Mouse (Mus musculus) heart, embryonic 15.5 days (tissue): Measurements from ENCODE around the gene Adgra1. TPM values are rescaled to one million over a fixed set of nuclear protein-coding genes. Genes with fewer than 3 reads are reported as not detected.

Experiments used
- ATAC-seq: fragments of 200-750 bp; cut with Nextera tagmentation; replicated peaks from 2 replicates; pipeline ENCODE4 v1.8.0; 2017; ENCODE audit warnings: low read depth, moderate TSS enrichment; ENCODE audit not compliant: insufficient number of reproducible peaks, insufficient read depth, low FRiP score
- H3K27ac ChIP-seq: fragments of 300-500 bp; sonication (generic); 2 replicates; pipeline ENCODE4 v1.5.1; 2015; ENCODE audit warnings: mild to moderate bottlenecking, inconsistent platforms
- H3K27me3 ChIP-seq: fragments of 300-500 bp; sonication (generic); 2 replicates; pipeline ENCODE4 v1.6.1; 2015; ENCODE audit warnings: inconsistent platforms
- H3K36me3 ChIP-seq: fragments of 300-500 bp; sonication (generic); 2 replicates; pipeline ENCODE4 v1.6.1; 2015; ENCODE audit warnings: mild to moderate bottlenecking, inconsistent platforms
- H3K4me1 ChIP-seq: fragments of 300-500 bp; sonication (generic); replicated peaks from 2 replicates; pipeline ENCODE4 v1.6.1; 2015; ENCODE audit warnings: inconsistent platforms
- H3K4me2 ChIP-seq: fragments of 300-500 bp; sonication (generic); 2 replicates; pipeline ENCODE4 v1.6.1; 2015; ENCODE audit warnings: inconsistent platforms, mild to moderate bottlenecking, moderate library complexity
- H3K4me3 ChIP-seq: fragments of 300-500 bp; sonication (generic); 2 replicates; pipeline ENCODE4 v1.5.1; 2015; ENCODE audit warnings: mild to moderate bottlenecking, inconsistent platforms
- H3K9ac ChIP-seq: fragments of 300-500 bp; sonication (generic); 2 replicates; pipeline ENCODE4 v1.6.1; 2015; ENCODE audit warnings: mild to moderate bottlenecking, inconsistent platforms
- H3K9me3 ChIP-seq: fragments of 300-500 bp; sonication (generic); replicated peaks from 2 replicates; pipeline ENCODE4 v1.6.1; 2016; ENCODE audit warnings: inconsistent platforms
- WGBS: fragments of 180-500 bp; shearing (Covaris S2); methylation state at CpG from one replicate; pipeline ENCODE4 v1.1.7; 2015; ENCODE audit warnings: mixed read lengths; 5-methylcytosine and 5-hydroxymethylcytosine counted together
- polyA plus RNA-seq: library from polyadenylated mRNA; unstranded; fragments of >200 nt; fragmentation: Nextera tagmentation; extraction: Ambion mirVana; gene quantifications from 2 replicates; pipeline ENCODE4 v1.2.1, GENCODE M21; 2015

The Adgra1 gene
- polyA plus RNA-seq, 1 experiment from 2014 or later, result not detected

DNA sequence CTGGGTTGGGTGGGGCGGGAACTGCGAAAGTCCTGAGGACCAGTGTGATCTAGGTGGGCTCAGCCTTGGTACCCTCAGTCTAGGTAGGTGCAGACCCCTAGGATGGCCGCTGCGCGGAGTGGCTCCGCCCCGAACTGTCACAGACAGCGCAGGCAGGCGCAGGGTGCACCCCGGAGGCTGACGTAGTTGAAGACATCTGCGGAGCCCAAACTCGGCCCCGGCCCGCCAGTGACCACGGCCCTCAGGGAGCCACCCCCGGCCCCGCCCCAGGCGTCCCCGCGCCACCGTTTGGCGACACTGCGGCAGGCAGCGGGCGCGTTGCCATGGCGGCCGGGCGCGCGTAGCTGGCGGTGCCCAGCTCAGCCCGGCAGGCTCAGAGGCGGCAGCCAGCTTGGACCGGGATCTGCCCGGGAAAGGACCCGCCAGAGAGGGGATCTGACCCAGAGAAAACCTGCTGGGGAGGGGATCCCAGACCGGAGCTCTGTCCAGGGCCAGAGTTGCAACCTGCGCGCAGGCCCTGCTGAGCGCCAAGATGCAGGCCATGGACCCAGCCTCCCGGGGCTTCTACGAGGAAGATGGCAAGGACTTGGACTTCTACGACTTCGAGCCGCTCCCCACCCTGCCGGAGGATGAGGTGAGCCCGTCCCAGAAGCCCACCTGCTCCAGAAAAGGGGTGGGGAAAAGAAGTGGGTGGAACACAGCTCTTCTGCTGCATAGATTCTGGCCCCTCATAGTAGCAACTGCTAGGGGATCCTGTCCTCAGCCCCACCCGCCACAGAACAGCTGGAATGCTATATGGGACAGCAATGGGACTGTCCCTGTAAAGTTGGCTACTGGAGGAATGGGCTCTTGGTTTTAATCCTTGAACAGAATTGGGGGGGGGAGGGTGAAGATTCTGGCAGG is 60.9 kb downstream of the Adgra1 start, which contains the start of gene Kndc1:
Gene Kndc1, plus strand, starts transcription at position 42 of the 903 bp plus-strand sequence.
- Histone ChIP-seq H3K4me3 (peak within 1 kb of the TSS; percentile 46), H3K9me3 (no peaks in the 10 kb centered on the region), H3K27ac (no peak within 1 kb of the TSS), H3K4me2 (peak within 1 kb of the TSS; percentile 79), H3K27me3 (peaks cover 70% of the 10 kb centered on the region), H3K4me1 (0 out of 2 replicates have a peak, but pooled peaks cover 12% of the 10 kb centered on the region), H3K9ac (peak within 1 kb of the TSS; percentile 20; the same call in 1 of the 2 replicates), H3K36me3 (no peaks in the 10 kb centered on the region)
- WGBS, result under 1% methylated on average over 50 of the region's 50 CpGs
- ATAC-seq, result 0 out of 2 replicates have a peak, but pooled peaks have one; percentile 47

DNA sequence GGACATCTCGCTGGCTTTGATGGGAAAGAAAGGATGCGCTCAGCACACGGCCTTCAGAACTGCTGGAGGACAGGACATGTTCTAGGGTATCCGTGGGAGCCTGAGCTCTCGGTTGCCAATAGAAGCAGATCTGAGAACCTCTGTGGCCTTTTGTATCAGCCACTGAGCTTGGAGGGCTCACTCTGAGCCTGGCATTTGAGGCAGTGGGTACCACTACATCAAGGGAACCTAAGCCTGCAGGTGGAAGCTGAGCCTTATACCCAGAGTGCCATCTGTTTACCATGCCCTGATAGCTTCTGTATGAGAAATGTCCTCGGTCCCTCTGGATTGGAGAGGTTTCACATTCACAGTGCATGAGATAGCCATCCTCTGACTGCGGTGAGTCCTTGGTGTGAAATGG is 62.3 kb downstream of the Adgra1 start:
- Histone ChIP-seq H3K9me3 (no peaks in the 10 kb centered on the region), H3K27ac (no peak overlapping the region), H3K4me1 (0 out of 2 replicates have a peak, but pooled peaks cover 12% of the 10 kb centered on the region), H3K4me2 (no peak overlapping the region), H3K4me3 (no peak overlapping the region), H3K36me3 (no peaks in the 10 kb centered on the region), H3K27me3 (peaks cover 78% of the 10 kb centered on the region), H3K9ac (no peak overlapping the region)
- 77% methylated on average over 7 of the region's 7 CpGs for WGBS
- no peak for ATAC-seq

DNA sequence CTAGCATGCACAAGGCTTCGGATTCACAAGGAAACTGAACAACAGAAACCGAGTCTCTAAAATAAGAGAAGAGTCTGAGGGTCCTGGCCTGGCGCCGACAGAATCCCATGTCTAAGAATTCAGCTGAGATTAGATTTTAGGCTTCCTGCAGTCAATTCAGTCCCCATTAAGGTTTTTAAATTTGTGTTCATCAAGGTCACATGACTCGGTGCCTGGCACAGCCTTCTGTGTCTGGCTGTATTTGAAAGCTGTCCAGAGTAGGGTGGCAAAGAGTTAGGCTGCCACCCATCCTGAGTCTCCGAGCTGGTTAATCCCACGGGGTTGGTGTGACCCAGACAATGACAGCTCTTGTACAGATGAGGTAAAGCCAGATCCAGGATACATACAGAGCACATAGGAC is 62.8 kb downstream of the Adgra1 start:
- Histone ChIP-seq H3K4me3 (no peak overlapping the region), H3K9ac (no peak overlapping the region), H3K9me3 (no peaks in the 10 kb centered on the region), H3K4me2 (no peak overlapping the region), H3K27me3 (peaks cover 80% of the 10 kb centered on the region), H3K4me1 (0 out of 2 replicates have a peak, but pooled peaks cover 12% of the 10 kb centered on the region), H3K36me3 (no peaks in the 10 kb centered on the region), H3K27ac (no peak overlapping the region)
- no peak for ATAC-seq
- WGBS, result 75% methylated on average over 7 of the region's 7 CpGs

DNA sequence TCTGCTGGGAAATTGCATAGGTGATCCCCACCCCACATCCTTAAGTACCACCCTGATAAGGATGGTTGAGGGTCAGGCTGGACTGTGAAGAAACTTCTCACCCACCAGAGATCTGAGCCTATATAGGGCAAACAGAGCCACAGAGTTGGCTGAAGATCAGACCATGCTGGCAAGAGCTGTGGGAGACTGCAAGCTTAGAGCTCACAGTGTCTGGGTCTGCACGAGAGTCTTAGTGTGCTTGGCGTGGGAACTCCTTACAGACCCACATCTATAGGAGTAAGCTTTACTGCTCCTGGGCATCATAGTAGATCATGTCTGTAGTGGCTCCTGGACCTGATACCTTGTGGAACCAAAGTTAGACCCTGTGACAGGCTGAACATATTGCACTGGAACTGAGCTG is 64.6 kb downstream of the Adgra1 start:
- ATAC-seq, result no peak
- Histone ChIP-seq H3K4me3 (no peak overlapping the region), H3K9ac (no peak overlapping the region), H3K27ac (no peak overlapping the region), H3K9me3 (no peaks in the 10 kb centered on the region), H3K4me1 (0 out of 2 replicates have a peak, but pooled peaks cover 8% of the 10 kb centered on the region), H3K27me3 (peaks cover 74% of the 10 kb centered on the region), H3K4me2 (no peak overlapping the region), H3K36me3 (no peaks in the 10 kb centered on the region)
- WGBS, result 70% methylated on average over 2 of the region's 2 CpGs

DNA sequence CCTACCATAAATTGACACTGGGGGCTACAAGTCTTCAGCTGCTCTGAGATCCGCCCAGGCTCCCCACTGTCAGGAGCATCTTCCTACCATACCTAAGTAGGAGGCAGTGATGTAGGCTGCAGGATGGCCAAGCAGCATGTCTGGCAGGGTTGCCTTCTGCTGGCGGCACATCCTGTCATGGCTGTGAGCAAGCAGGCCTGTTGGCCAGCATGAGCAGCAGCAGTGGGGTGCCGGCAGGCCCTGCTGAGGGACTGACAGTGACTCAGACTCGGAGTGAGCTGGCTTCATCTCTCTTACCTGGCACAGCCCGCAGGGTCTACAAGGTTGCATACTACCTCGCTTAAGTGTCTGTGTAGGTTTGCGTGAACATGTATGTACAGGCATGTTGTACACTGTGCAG is 65.5 kb downstream of the Adgra1 start:
- peaks cover 72% of the 10 kb centered on the region for H3K27me3 ChIP-seq
- ATAC-seq, result no peak
- H3K36me3 ChIP-seq, result no peaks in the 10 kb centered on the region
- H3K9ac ChIP-seq, result no peak overlapping the region
- 68% methylated on average over 7 of the region's 7 CpGs for WGBS
- H3K27ac ChIP-seq, result no peak overlapping the region
- no peaks in the 10 kb centered on the region for H3K9me3 ChIP-seq
- no peak overlapping the region for H3K4me2 ChIP-seq
- H3K4me3 ChIP-seq, result no peak overlapping the region
- 0 out of 2 replicates have a peak, but pooled peaks cover 7% of the 10 kb centered on the region for H3K4me1 ChIP-seq

DNA sequence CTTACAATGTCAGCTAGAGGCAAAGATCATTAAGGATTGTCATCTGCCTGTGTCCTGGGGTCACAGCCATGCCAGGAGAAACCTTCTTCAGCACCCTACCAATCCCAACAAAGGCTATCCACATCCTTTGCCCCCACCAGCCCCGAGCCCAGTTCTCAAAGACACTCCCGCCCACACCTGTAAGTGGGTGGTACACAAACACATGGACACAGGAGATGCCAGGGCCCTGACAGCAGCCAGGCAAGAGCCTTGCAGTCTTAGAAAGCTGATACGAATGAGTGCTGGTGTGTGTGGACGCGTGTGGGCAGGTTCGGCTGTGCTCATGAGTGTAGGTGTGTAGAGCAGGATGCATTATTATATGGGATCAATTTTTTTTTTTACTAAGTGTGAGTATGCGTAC is 66.5 kb downstream of the Adgra1 start:
- peaks cover 72% of the 10 kb centered on the region for H3K27me3 ChIP-seq
- no peak overlapping the region for H3K27ac ChIP-seq
- no peak overlapping the region for H3K4me2 ChIP-seq
- 88% methylated on average over 7 of the region's 7 CpGs for WGBS
- H3K4me1 ChIP-seq, result no peaks in the 10 kb centered on the region
- ATAC-seq, result no peak
- H3K36me3 ChIP-seq, result no peaks in the 10 kb centered on the region
- H3K9me3 ChIP-seq, result no peaks in the 10 kb centered on the region
- no peak overlapping the region for H3K4me3 ChIP-seq
- H3K9ac ChIP-seq, result no peak overlapping the region

DNA sequence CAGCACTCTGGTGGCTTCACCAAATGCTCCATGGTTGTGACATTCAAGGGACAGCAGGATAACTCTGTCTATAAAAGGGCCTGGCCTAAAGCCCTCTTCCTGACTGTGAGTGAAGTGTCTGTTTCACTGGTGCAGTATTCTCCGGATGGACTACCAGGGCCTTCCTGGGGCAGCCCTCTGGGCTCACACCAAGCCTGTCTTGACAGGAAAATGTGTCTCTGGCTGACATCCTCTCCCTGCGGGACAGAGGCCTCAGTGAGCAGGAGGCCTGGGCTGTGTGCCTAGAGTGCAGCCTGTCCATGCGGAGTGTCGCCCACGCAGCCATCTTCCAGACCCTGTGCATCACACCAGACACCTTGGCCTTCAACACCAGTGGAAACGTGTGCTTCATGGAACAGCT is 66.9 kb downstream of the Adgra1 start:
- no peak for ATAC-seq
- 68% methylated on average over 6 of the region's 6 CpGs for WGBS
- Histone ChIP-seq H3K27me3 (peaks cover 69% of the 10 kb centered on the region), H3K36me3 (no peaks in the 10 kb centered on the region), H3K4me2 (no peak overlapping the region), H3K9me3 (no peaks in the 10 kb centered on the region), H3K4me3 (no peak overlapping the region), H3K27ac (no peak overlapping the region), H3K4me1 (no peaks in the 10 kb centered on the region), H3K9ac (no peak overlapping the region)

DNA sequence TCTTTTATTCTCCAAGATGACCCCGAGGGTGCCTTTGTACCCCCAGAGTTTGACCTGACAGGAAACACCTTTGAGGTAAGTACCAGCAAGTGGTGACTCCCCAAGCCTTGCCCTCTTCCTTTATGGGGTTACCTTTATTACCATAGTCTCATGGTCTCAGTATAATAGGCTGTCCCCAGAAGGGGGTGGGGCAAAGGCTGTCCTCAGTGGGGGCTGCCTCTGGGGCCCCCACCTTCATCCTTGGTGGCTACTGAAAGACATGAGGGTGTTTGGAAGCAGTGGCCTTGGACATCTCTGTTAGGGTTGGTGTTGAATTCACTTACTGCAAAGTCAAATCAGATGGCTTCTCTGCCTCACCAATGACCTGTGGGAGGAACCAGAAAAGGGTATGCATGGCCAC is 68.0 kb downstream of the Adgra1 start:
- Histone ChIP-seq H3K36me3 (no peaks in the 10 kb centered on the region), H3K9me3 (no peaks in the 10 kb centered on the region), H3K4me2 (no peak overlapping the region), H3K9ac (no peak overlapping the region), H3K4me1 (no peaks in the 10 kb centered on the region; the same call in 1 of the 2 replicates), H3K27me3 (peaks cover 58% of the 10 kb centered on the region), H3K27ac (no peak overlapping the region), H3K4me3 (no peak overlapping the region)
- WGBS, result 21% methylated on average over 1 of the region's 1 CpGs
- no peak for ATAC-seq

DNA sequence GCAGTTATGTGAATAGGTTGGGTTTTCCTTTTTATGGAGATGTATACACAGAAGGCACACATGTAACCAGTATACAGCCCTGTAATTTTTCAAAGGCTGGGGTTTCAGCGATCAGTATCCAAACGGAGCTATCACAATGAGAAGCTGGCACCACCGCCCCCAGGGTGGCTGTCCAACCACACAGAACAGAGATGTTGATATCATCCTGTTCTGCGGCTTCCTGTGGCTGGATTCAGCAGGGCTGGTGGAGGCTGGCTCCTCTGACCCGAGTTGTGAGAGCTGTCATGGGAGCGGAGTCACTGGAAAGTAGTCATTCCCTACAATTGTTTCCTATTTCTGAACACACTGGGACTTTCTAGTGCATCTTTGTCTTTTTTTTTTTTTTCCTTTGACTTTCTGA is 71.3 kb downstream of the Adgra1 start:
- Histone ChIP-seq H3K36me3 (no peaks in the 10 kb centered on the region), H3K9ac (no peak overlapping the region), H3K9me3 (no peaks in the 10 kb centered on the region), H3K4me1 (no peaks in the 10 kb centered on the region; the same call in 1 of the 2 replicates), H3K27me3 (peaks cover 35% of the 10 kb centered on the region), H3K4me2 (no peak overlapping the region), H3K4me3 (no peak overlapping the region), H3K27ac (no peak overlapping the region)
- ATAC-seq, result no peak
- 15% methylated on average over 6 of the region's 6 CpGs for WGBS

DNA sequence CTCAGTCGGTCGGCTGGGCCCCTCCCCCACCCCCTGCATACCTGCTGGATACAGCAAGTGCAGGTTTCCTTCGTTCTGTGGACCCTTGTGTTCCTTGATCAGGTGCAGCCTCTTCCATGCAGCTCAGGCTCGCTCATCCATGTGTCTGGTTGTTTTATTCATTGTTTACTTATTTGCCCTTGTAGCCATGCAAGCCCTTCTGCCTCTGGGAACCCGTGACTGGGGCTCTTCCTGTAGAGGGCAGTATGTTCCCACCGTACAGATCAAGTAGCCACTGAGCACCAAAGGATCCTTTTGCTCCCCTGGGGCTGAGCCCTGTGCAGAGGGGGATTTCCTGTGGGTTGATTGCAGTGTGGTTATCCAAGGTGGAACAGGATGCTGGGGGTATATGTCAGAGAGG is 71.7 kb downstream of the Adgra1 start:
- WGBS, result 5% methylated on average over 6 of the region's 6 CpGs
- Histone ChIP-seq H3K27me3 (peaks cover 33% of the 10 kb centered on the region), H3K4me1 (no peaks in the 10 kb centered on the region; the same call in 1 of the 2 replicates), H3K9ac (no peak overlapping the region), H3K36me3 (no peaks in the 10 kb centered on the region), H3K27ac (no peak overlapping the region), H3K4me2 (no peak overlapping the region), H3K9me3 (no peaks in the 10 kb centered on the region), H3K4me3 (no peak overlapping the region)
- no peak for ATAC-seq

DNA sequence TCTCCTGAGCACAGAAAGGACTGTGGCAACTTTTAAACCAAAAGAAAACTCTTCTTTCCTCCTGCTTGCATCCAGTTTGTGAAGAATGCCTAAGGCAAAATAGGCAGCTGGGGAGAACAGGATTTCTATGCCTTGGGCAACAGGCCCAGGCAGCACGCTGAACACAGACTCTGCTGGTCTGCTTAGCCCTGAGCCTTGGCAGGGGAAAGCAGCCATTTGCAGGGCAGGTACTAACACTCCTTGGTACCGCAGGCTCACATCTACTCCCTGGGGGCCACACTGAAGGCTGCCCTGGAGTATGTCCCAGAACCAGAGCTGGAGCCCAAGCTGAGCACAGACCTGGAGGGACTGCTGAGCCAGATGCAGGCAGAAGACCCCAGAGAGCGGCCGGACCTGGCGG is 74.2 kb downstream of the Adgra1 start:
- Histone ChIP-seq H3K4me3 (no peak overlapping the region), H3K4me1 (no peaks in the 10 kb centered on the region; the same call in 1 of the 2 replicates), H3K4me2 (no peak overlapping the region), H3K36me3 (no peaks in the 10 kb centered on the region), H3K27ac (no peak overlapping the region), H3K9me3 (no peaks in the 10 kb centered on the region), H3K27me3 (peaks cover 41% of the 10 kb centered on the region), H3K9ac (no peak overlapping the region)
- WGBS, result 72% methylated on average over 5 of the region's 5 CpGs
- no peak for ATAC-seq
